Mouse (Mus musculus) yolk sac, embryonic 10.5 days (tissue): Measurements from ENCODE around the gene Bcar3.

ENCODE experiments used
- DNase-seq: peaks from one replicate; pipeline ENCODE4 v3.0.0-alpha.2; 2017; ENCODE audit warnings: low spot score

Bcar3 gene

GRCm38 (mm10) chr3:122573426-122574286, 279.7 kb downstream of the Bcar3 start:
- no peak for DNase-seq

GRCm38 (mm10) chr3:122574921-122575320, 281.0 kb downstream of the Bcar3 start:
- DNase-seq: no peak

- DNase-seq: no peak
These were observed 283.4 kb downstream of the Bcar3 start for GRCm38 (mm10) chr3:122577360-122577759.
